Mouse (Mus musculus): ENCODE measurements around the gene Atxn7l2. TPM values are rescaled to one million over a fixed set of nuclear protein-coding genes. Genes with fewer than 3 reads are reported as not detected.

Gene Atxn7l2
- polyA plus RNA-seq, 1 experiment from 2014 or later, result 18.1 TPM

DNA sequence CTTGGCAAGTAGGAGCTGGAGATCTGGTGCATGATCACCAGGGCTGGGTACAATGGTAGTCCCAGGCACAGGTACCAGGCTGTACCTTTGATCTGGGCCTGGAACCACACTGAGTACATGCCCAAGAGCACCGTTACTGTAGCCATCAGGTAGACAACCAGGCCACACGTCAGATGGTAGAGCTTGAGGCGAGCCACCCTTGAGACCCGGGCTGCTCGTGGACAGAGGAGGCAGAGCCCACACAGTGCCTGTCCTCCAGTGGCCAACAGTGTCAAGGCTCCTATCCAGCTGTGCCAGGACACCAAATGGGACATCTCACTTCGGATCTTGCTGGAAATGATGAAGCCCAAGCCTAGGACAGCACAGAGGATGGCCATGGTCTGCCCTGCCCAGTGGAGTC lies 11.5 kb downstream of the Atxn7l2 start:
- peaks cover 5% of the 10 kb centered on the region for H3K4me1 ChIP-seq (ENCODE audit: insufficient read depth)
- no peak overlapping the region for H3K4me3 ChIP-seq (ENCODE audit: low read depth, low read length)
- 90% methylated on average over 6 of the region's 6 CpGs for WGBS
- ATAC-seq (ENCODE audit: insufficient read depth) (no peak), DNase-seq (no peak)
- H3K27me3 ChIP-seq (ENCODE audit: insufficient read depth, low read length), result no peaks in the 10 kb centered on the region
- H3K9ac ChIP-seq, result no peak overlapping the region; the same call in 1 of the 2 replicates
- peak overlapping the region; percentile 63; the same call in 1 of the 2 replicates for H3K4me2 ChIP-seq
- no peak for TF ChIP-seq CTCF (IDR thresholded peaks at IDR 0.05; ENCODE audit: low read depth)
- no peaks in the 10 kb centered on the region for H3K9me3 ChIP-seq (ENCODE audit: low read depth, low read length)
- H3K36me3 ChIP-seq (ENCODE audit: insufficient read depth), result peaks cover 17% of the 10 kb centered on the region
- H3K27ac ChIP-seq (ENCODE audit: low read depth), result no peak overlapping the region

GRCm38 (mm10) chr3:108197066-108197497 lies 13.7 kb downstream of the Atxn7l2 start:
- no peaks in the 10 kb centered on the region for H3K27me3 ChIP-seq (ENCODE audit: insufficient read depth, low read length)
- ATAC-seq (ENCODE audit: insufficient read depth) (0 out of 2 replicates have a peak, but pooled peaks have one; percentile 7), DNase-seq (peak; percentile 77)
- no peaks in the 10 kb centered on the region for H3K9me3 ChIP-seq (ENCODE audit: low read depth, low read length)
- 11% methylated on average over 14 of the region's 14 CpGs for WGBS
- no peak overlapping the region for H3K4me3 ChIP-seq (ENCODE audit: low read depth, low read length)
- H3K4me1 ChIP-seq (ENCODE audit: insufficient read depth), result peaks cover 5% of the 10 kb centered on the region
- TF ChIP-seq CTCF (IDR thresholded peaks at IDR 0.05; ENCODE audit: low read depth), result peak; percentile 40
- H3K36me3 ChIP-seq (ENCODE audit: insufficient read depth), result peaks cover 3% of the 10 kb centered on the region; the same call in 1 of the 2 replicates
- H3K27ac ChIP-seq (ENCODE audit: low read depth), result no peak overlapping the region
- H3K9ac ChIP-seq, result peak overlapping the region; percentile 13; the same call in 1 of the 2 replicates
- peak overlapping the region; percentile 43 for H3K4me2 ChIP-seq

DNA sequence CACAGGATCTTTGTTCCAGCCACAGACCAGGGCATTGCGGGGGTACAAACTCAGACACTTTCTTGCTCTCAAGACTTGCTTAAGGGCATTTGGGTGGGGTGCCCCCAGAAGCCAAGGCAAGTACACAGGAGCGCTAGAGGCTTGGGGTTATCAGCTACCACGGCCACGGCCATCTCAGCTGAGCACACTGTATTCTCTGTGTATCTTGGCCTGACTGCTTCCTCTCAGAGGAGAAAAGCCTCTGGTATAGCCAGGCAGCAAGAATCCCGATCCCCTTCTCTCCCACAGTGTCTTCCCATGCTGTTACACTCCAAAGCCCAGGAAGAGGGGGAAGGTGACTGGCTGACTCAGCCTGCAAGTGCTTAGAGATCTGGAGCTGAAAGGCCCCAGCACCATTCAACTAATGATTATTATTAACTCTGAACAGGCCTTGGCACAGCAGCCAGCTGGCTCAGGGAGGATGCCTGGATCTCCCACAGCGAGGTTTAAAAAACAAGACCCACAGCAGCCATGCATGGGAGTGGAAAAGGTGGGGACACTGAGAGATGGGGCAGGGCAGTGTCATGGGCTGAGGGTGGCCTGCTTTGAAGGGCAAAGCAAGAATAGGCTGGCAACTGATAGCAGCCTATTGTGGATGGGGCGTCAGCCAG lies 14.7 kb downstream of the Atxn7l2 start:
- H3K9ac ChIP-seq, result no peak overlapping the region
- H3K27ac ChIP-seq (ENCODE audit: low read depth), result no peak overlapping the region
- H3K4me3 ChIP-seq (ENCODE audit: low read depth, low read length), result no peak overlapping the region
- no peak for TF ChIP-seq CTCF (IDR thresholded peaks at IDR 0.05; ENCODE audit: low read depth)
- ATAC-seq (ENCODE audit: insufficient read depth), result no peak
- no peaks in the 10 kb centered on the region; the same call in 1 of the 2 replicates for H3K36me3 ChIP-seq (ENCODE audit: insufficient read depth)
- H3K4me1 ChIP-seq (ENCODE audit: insufficient read depth), result peaks cover 5% of the 10 kb centered on the region
- 75% methylated on average over 7 of the region's 7 CpGs for WGBS
- DNase-seq, result no peak
- H3K9me3 ChIP-seq (ENCODE audit: low read depth, low read length), result no peaks in the 10 kb centered on the region
- no peak overlapping the region for H3K4me2 ChIP-seq
- H3K27me3 ChIP-seq (ENCODE audit: insufficient read depth, low read length), result no peaks in the 10 kb centered on the region

- WGBS, result 82% methylated on average over 4 of the region's 4 CpGs
- peaks cover 5% of the 10 kb centered on the region for H3K4me1 ChIP-seq (ENCODE audit: insufficient read depth)
- H3K4me3 ChIP-seq (ENCODE audit: low read depth, low read length), result no peak overlapping the region
- no peak for DNase-seq
- H3K27me3 ChIP-seq (ENCODE audit: insufficient read depth, low read length), result no peaks in the 10 kb centered on the region
- no peaks in the 10 kb centered on the region; the same call in 1 of the 2 replicates for H3K36me3 ChIP-seq (ENCODE audit: insufficient read depth)
- H3K9me3 ChIP-seq (ENCODE audit: low read depth, low read length), result no peaks in the 10 kb centered on the region
- H3K4me2 ChIP-seq, result no peak overlapping the region
- no peak for TF ChIP-seq CTCF (IDR thresholded peaks at IDR 0.05; ENCODE audit: low read depth)
- no peak overlapping the region for H3K27ac ChIP-seq (ENCODE audit: low read depth)
- ATAC-seq (ENCODE audit: insufficient read depth), result no peak
- H3K9ac ChIP-seq, result no peak overlapping the region
Measured at GRCm38 (mm10) chr3:108195287-108195686, 15.4 kb downstream of the Atxn7l2 start.

GRCm38 (mm10) chr3:108193686-108194085 lies 17.0 kb downstream of the Atxn7l2 start:
- no peak overlapping the region for H3K4me3 ChIP-seq (ENCODE audit: low read depth, low read length)
- H3K4me1 ChIP-seq (ENCODE audit: insufficient read depth), result peaks cover 5% of the 10 kb centered on the region
- ATAC-seq (ENCODE audit: insufficient read depth), result no peak
- H3K4me2 ChIP-seq, result no peak overlapping the region
- H3K27ac ChIP-seq (ENCODE audit: low read depth), result no peak overlapping the region
- no peak for TF ChIP-seq CTCF (IDR thresholded peaks at IDR 0.05; ENCODE audit: low read depth)
- H3K9ac ChIP-seq, result no peak overlapping the region
- H3K36me3 ChIP-seq (ENCODE audit: insufficient read depth), result no peaks in the 10 kb centered on the region
- 52% methylated on average over 4 of the region's 4 CpGs for whole genome bisulfite sequencing
- no peaks in the 10 kb centered on the region for H3K9me3 ChIP-seq (ENCODE audit: low read depth, low read length)
- H3K27me3 ChIP-seq (ENCODE audit: insufficient read depth, low read length), result no peaks in the 10 kb centered on the region
- DNase-seq, result no peak

- peak overlapping the region; percentile 33; the same call in 1 of the 2 replicates for H3K4me2 ChIP-seq
- no peak overlapping the region for H3K4me3 ChIP-seq (ENCODE audit: low read depth, low read length)
- ATAC-seq (ENCODE audit: insufficient read depth) (no peak), DNase-seq (no peak)
- H3K9ac ChIP-seq, result no peak overlapping the region
- H3K27me3 ChIP-seq (ENCODE audit: insufficient read depth, low read length), result peaks cover 18% of the 10 kb centered on the region
- peaks cover 2% of the 10 kb centered on the region; the same call in 1 of the 2 replicates for H3K4me1 ChIP-seq (ENCODE audit: insufficient read depth)
- no peaks in the 10 kb centered on the region for H3K36me3 ChIP-seq (ENCODE audit: insufficient read depth)
- no peak overlapping the region for H3K27ac ChIP-seq (ENCODE audit: low read depth)
- H3K9me3 ChIP-seq (ENCODE audit: low read depth, low read length), result no peaks in the 10 kb centered on the region
- 18% methylated on average over 5 of the region's 5 CpGs for WGBS
- no peak for TF ChIP-seq CTCF (IDR thresholded peaks at IDR 0.05; ENCODE audit: low read depth)
Measured at GRCm38 (mm10) chr3:108189897-108190296, 20.8 kb downstream of the Atxn7l2 start.

- H3K9ac ChIP-seq, result no peak overlapping the region
- no peak overlapping the region for H3K4me2 ChIP-seq
- H3K4me3 ChIP-seq (ENCODE audit: low read depth, low read length), result no peak overlapping the region
- DNase-seq (no peak), ATAC-seq (ENCODE audit: insufficient read depth) (no peak)
- H3K9me3 ChIP-seq (ENCODE audit: low read depth, low read length), result no peaks in the 10 kb centered on the region
- H3K36me3 ChIP-seq (ENCODE audit: insufficient read depth), result no peaks in the 10 kb centered on the region
- TF ChIP-seq CTCF (IDR thresholded peaks at IDR 0.05; ENCODE audit: low read depth), result no peak
- 66% methylated on average over 9 of the region's 9 CpGs for WGBS
- peaks cover 2% of the 10 kb centered on the region; the same call in 1 of the 2 replicates for H3K4me1 ChIP-seq (ENCODE audit: insufficient read depth)
- H3K27me3 ChIP-seq (ENCODE audit: insufficient read depth, low read length), result peaks cover 21% of the 10 kb centered on the region
- no peak overlapping the region for H3K27ac ChIP-seq (ENCODE audit: low read depth)
Measured at GRCm38 (mm10) chr3:108188716-108189490, 21.8 kb downstream of the Atxn7l2 start.
